Comparison of ENCODE assay signal across 11 mouse cellular contexts in genomic region chr9:52277954-52278700, GRCm38 (mm10).
DNase-seq lines count a peak whose midpoint lies in the region; ATAC-seq lines count a peak whose summit lies in the region.
"Had no signal": no experiment of that assay in that cellular context is flagged by ENCODE, and none has a peak within 500 bp of the region (broad histone marks: within the 10 kb centered on the region; RNA-seq: fewer than 3 reads in every experiment).

No protein-coding gene starts in this region.

- H3K4me2 ChIP-seq in embryonic facial prominence, embryonic 13.5 days = peak overlapping the region; percentile 30
- H3K4me2 ChIP-seq in hindbrain, embryonic 15.5 days = peak overlapping the region; percentile 27

- no peaks in the 10 kb centered on the region for H3K36me3 ChIP-seq in embryonic facial prominence, embryonic 13.5 days
- H3K36me3 ChIP-seq in hindbrain, embryonic 15.5 days = no peaks in the 10 kb centered on the region

- no peak overlapping the region for H3K27ac ChIP-seq in embryonic facial prominence, embryonic 13.5 days
- peak overlapping the region; percentile 31 for H3K27ac ChIP-seq in hindbrain, embryonic 15.5 days (replicated peaks)

- 0 out of 2 replicates have a peak, but pooled peaks cover 4% of the 10 kb centered on the region for H3K27me3 ChIP-seq in embryonic facial prominence, embryonic 13.5 days
- H3K27me3 ChIP-seq in hindbrain, embryonic 15.5 days = no peaks in the 10 kb centered on the region

- H3K9ac ChIP-seq in embryonic facial prominence, embryonic 13.5 days = no peak overlapping the region
- H3K9ac ChIP-seq in hindbrain, embryonic 15.5 days = no peak overlapping the region; the same call in 1 of the 2 replicates

- no peaks in the 10 kb centered on the region for H3K9me3 ChIP-seq in embryonic facial prominence, embryonic 13.5 days
- no peaks in the 10 kb centered on the region for H3K9me3 ChIP-seq in hindbrain, embryonic 15.5 days

- DNase-seq in right cerebral cortex, postnatal 4 days = peak; percentile 10
- DNase-seq in right cerebral cortex, postnatal 36 days (ENCODE audit: low spot score in 2 of 2) = no peak
- DNase-seq in retina, embryonic 14.5 days (ENCODE audit: low spot score) = peak; percentile 38
- DNase-seq in cerebellum, postnatal 10 days = no peak
- DNase-seq in left cerebral cortex, adult 8-10 months (ENCODE audit: low spot score in 2 of 2) = no peak
- DNase-seq in kidney, postnatal 14 days = no peak
- DNase-seq: cerebellum, adult 18-20 months; gastrocnemius, postnatal 25 days; kidney, postnatal 10 days had no signal

- no peak for ATAC-seq in embryonic facial prominence, embryonic 13.5 days (ENCODE audit: insufficient number of reproducible peaks, insufficient read depth, low FRiP score, low TSS enrichment, low read depth)
- ATAC-seq in hindbrain, embryonic 15.5 days (ENCODE audit: low FRiP score, low read depth) = peak; percentile 39; the same call in 1 of the 2 replicates

- H3K4me3 ChIP-seq in embryonic facial prominence, embryonic 13.5 days = no peak overlapping the region
- no peak overlapping the region for H3K4me3 ChIP-seq in hindbrain, embryonic 15.5 days

- peaks cover 5% of the 10 kb centered on the region for H3K4me1 ChIP-seq in embryonic facial prominence, embryonic 13.5 days
- H3K4me1 ChIP-seq in hindbrain, embryonic 15.5 days (replicated peaks) = peaks cover 17% of the 10 kb centered on the region

- 36% methylated on average over 14 of the region's 14 CpGs for WGBS in embryonic facial prominence, embryonic 13.5 days
- 9% methylated on average over 14 of the region's 14 CpGs for WGBS in hindbrain, embryonic 15.5 days

Comparison
In these comparisons a context has a peak if more than half of its experiments do, and no peak if none do; other contexts are left out.
1. DNase-seq: peak in right cerebral cortex, postnatal 4 days (single experiment) and retina, embryonic 14.5 days (single experiment); none in right cerebral cortex, postnatal 36 days (0 of 2), cerebellum, postnatal 10 days (0 of 2), left cerebral cortex, adult 8-10 months (0 of 2) and kidney, postnatal 14 days (single experiment).